ENCODE assay signal across 8 mouse cellular contexts in genomic region chr5:139381586-139382513, GRCm38 (mm10). TPM values are rescaled to one million over a fixed set of nuclear protein-coding genes. Genes with fewer than 3 reads are reported as not detected.
DNase-seq lines count a peak whose midpoint lies in the region; ATAC-seq and TF ChIP-seq lines count a peak whose summit lies in the region.

No protein-coding gene starts in this region.

- peaks cover 41% of the 10 kb centered on the region for H3K4me1 ChIP-seq in intestine, embryonic 14.5 days (replicated peaks; ENCODE audit: control insufficient read depth, insufficient read depth, low read length)

- H3K36me3 ChIP-seq in intestine, embryonic 14.5 days (ENCODE audit: control insufficient read depth, insufficient read depth, low read length), result no peaks in the 10 kb centered on the region

- WGBS in intestine, embryonic 14.5 days, result 79% methylated on average over 18 of the region's 18 CpGs

- no peaks in the 10 kb centered on the region for H3K9me3 ChIP-seq in intestine, embryonic 14.5 days (ENCODE audit: control insufficient read depth, low read length)

- peak overlapping the region; percentile 97 for H3K27ac ChIP-seq in layer of hippocampus, adult 2 months
- H3K27ac ChIP-seq in intestine, embryonic 14.5 days (ENCODE audit: low read depth), result 0 out of 2 replicates have a peak overlapping the region, but pooled peaks have one; percentile 5

- H3K27me3 ChIP-seq in intestine, embryonic 14.5 days (replicated peaks; ENCODE audit: control insufficient read depth, insufficient read depth, low read length), result no peaks in the 10 kb centered on the region

- no peak for TF ChIP-seq CTCF in layer of hippocampus, adult 2 months (conservative IDR thresholded peaks at IDR 0.05)

- ATAC-seq in intestine, embryonic 14.5 days (replicated peaks; ENCODE audit: low FRiP score, low TSS enrichment, low read depth), result no peak

- H3K9ac ChIP-seq in intestine, embryonic 14.5 days (ENCODE audit: low read length), result no peak overlapping the region

- peak overlapping the region; percentile 77 for H3K4me3 ChIP-seq in layer of hippocampus, adult 2 months
- H3K4me3 ChIP-seq in intestine, embryonic 14.5 days (ENCODE audit: low read depth, low read length), result no peak overlapping the region

- peak overlapping the region; percentile 82; the same call in 1 of the 2 replicates for H3K4me2 ChIP-seq in intestine, embryonic 14.5 days (ENCODE audit: low read length)

- no peak for DNase-seq in layer of hippocampus, adult 2 months (ENCODE audit: low spot score in 2 of 2)
- DNase-seq in layer of hippocampus, adult 18-20 months (ENCODE audit: low spot score in 2 of 2), result no peak
- DNase-seq in c-Kit-positive CD71-positive TER-119-positive erythroid progenitor cells, embryonic 14.5 days (ENCODE audit: low spot score), result peak; percentile 87
- DNase-seq in intestine, embryonic 14.5 days (ENCODE audit: low spot score), result no peak
- DNase-seq in lung, postnatal 36 days, result peak; percentile 74
- DNase-seq in thymus, adult 18-20 months, result peak; percentile 58 to 78
- DNase-seq in frontal cortex, adult 2 months (ENCODE audit: extremely low spot score in 1 of 2, low spot score in 1 of 2), result no peak
- no peak for DNase-seq in layer of hippocampus, postnatal 10 days (ENCODE audit: low spot score in 2 of 2)

RNA-seq across cellular contexts. Expression of gene Gpr146, which starts 4.4 kb away (rescaled TPM):
- total RNA-seq in layer of hippocampus, adult 2 months (2021), result 10 to 100 TPM; 11.5 to 12.8 TPM
- total RNA-seq in layer of hippocampus, adult 18-20 months (2021), result 10 to 100 TPM; 10.8 to 12.2 TPM
- polyA plus RNA-seq in intestine, embryonic 14.5 days (2014; fragmentation: Nextera tagmentation; extraction: Ambion mirVana), result 1.4 and 1.7 TPM in 2 replicates
- 12.0 and 15.2 TPM in 2 replicates for polyA plus RNA-seq in frontal cortex, adult 2 months (2012; rRNA removed)
- total RNA-seq in layer of hippocampus, postnatal 10 days (2021), result 1 to 10 TPM; 6.8 to 7.8 TPM

RNA-seq across cellular contexts. Expression of gene C130050O18Rik, which starts 23.2 kb away (rescaled TPM):
- total RNA-seq in layer of hippocampus, adult 2 months (2021), result under 1 TPM in 1 of 2 experiments, not detected in 1; 0.18 TPM
- under 1 TPM in 1 of 2 experiments, not detected in 1; 0.33 TPM for total RNA-seq in layer of hippocampus, adult 18-20 months (2021)
- polyA plus RNA-seq in intestine, embryonic 14.5 days (2014; fragmentation: Nextera tagmentation; extraction: Ambion mirVana), result 0.74 and 1.3 TPM in 2 replicates
- polyA plus RNA-seq in frontal cortex, adult 2 months (2012; rRNA removed), result 0.42 and 0.44 TPM in 2 replicates
- total RNA-seq in layer of hippocampus, postnatal 10 days (2021), result under 1 TPM; 0.22 to 0.32 TPM

RNA-seq across cellular contexts. Expression of gene Cyp2w1, which starts 29.4 kb away (rescaled TPM):
- not detected for total RNA-seq in layer of hippocampus, adult 2 months (2021)
- not detected for total RNA-seq in layer of hippocampus, adult 18-20 months (2021)
- polyA plus RNA-seq in intestine, embryonic 14.5 days (2014; fragmentation: Nextera tagmentation; extraction: Ambion mirVana), result 5.9 and 9.1 TPM in 2 replicates
- polyA plus RNA-seq in frontal cortex, adult 2 months (2012; rRNA removed), result not detected in 2 replicates
- total RNA-seq in layer of hippocampus, postnatal 10 days (2021), result not detected

RNA-seq across cellular contexts. Expression of gene Cox19, which starts 30.6 kb away (rescaled TPM):
- 10 to 100 TPM; 74.3 to 76.8 TPM for total RNA-seq in layer of hippocampus, adult 2 months (2021)
- total RNA-seq in layer of hippocampus, adult 18-20 months (2021), result 10 to 100 TPM; 65.3 to 71.1 TPM
- 149 and 150 TPM in 2 replicates for polyA plus RNA-seq in intestine, embryonic 14.5 days (2014; fragmentation: Nextera tagmentation; extraction: Ambion mirVana)
- 93.5 and 97.3 TPM in 2 replicates for polyA plus RNA-seq in frontal cortex, adult 2 months (2012; rRNA removed)
- 10 to 100 TPM; 74.9 to 79.5 TPM for total RNA-seq in layer of hippocampus, postnatal 10 days (2021)

RNA-seq across cellular contexts. Expression of gene Gper1, which starts 41.1 kb away (rescaled TPM):
- 1 to 10 TPM; 2.1 to 2.4 TPM for total RNA-seq in layer of hippocampus, adult 2 months (2021)
- 1 to 10 TPM; 2.0 to 4.2 TPM for total RNA-seq in layer of hippocampus, adult 18-20 months (2021)
- 1.9 and 2.1 TPM in 2 replicates for polyA plus RNA-seq in intestine, embryonic 14.5 days (2014; fragmentation: Nextera tagmentation; extraction: Ambion mirVana)
- 4.7 and 5.7 TPM in 2 replicates for polyA plus RNA-seq in frontal cortex, adult 2 months (2012; rRNA removed)
- 1 to 10 TPM; 3.7 to 3.8 TPM for total RNA-seq in layer of hippocampus, postnatal 10 days (2021)

Comparison
In these comparisons a context has a peak if more than half of its experiments do, and no peak if none do; other contexts are left out.
1. DNase-seq: peak in c-Kit-positive CD71-positive TER-119-positive erythroid progenitor cells, embryonic 14.5 days (single experiment), lung, postnatal 36 days (single experiment) and thymus, adult 18-20 months (2 of 2); none in layer of hippocampus, adult 2 months (0 of 2), layer of hippocampus, adult 18-20 months (0 of 2), intestine, embryonic 14.5 days (single experiment), frontal cortex, adult 2 months (0 of 2) and layer of hippocampus, postnatal 10 days (0 of 2).